Mouse (Mus musculus): ENCODE measurements at regions not wholly inside any gene's neighbourhood (a gene's known extent, or its start where the extent isn't known, plus 50 kb on each side); places are given as distances from the start of the nearest gene placed in this dataset.

- DNase-seq (ENCODE audit: low spot score): no peak
Measured at GRCm38 (mm10) chr8:44765194-44765593, 170.1 kb upstream of the Fat1 start.

- no peak for DNase-seq (ENCODE audit: low spot score)
Measured at GRCm38 (mm10) chr8:44765677-44766076, 169.6 kb upstream of the Fat1 start.

- no peak for DNase-seq (ENCODE audit: low spot score)
Measured at GRCm38 (mm10) chr8:44766111-44766873, 169.0 kb upstream of the Fat1 start.

GRCm38 (mm10) chr8:44767271-44767670 lies 168.0 kb upstream of the Fat1 start:
- no peak for DNase-seq (ENCODE audit: low spot score)

GRCm38 (mm10) chr8:44779212-44779611 lies 156.0 kb upstream of the Fat1 start:
- DNase-seq (ENCODE audit: low spot score): no peak

GRCm38 (mm10) chr8:44782421-44782820 lies 152.8 kb upstream of the Fat1 start:
- DNase-seq (ENCODE audit: low spot score): no peak

- DNase-seq (ENCODE audit: low spot score): no peak
Measured at GRCm38 (mm10) chr8:44785161-44785560, 150.1 kb upstream of the Fat1 start.

- no peak for DNase-seq (ENCODE audit: low spot score)
Measured at GRCm38 (mm10) chr8:44786740-44787139, 148.5 kb upstream of the Fat1 start.

GRCm38 (mm10) chr8:44788290-44788689 lies 147.0 kb upstream of the Fat1 start:
- no peak for DNase-seq (ENCODE audit: low spot score)

- DNase-seq (ENCODE audit: low spot score): no peak
Measured at GRCm38 (mm10) chr8:44799513-44799912, 135.7 kb upstream of the Fat1 start.

GRCm38 (mm10) chr8:44800827-44801273 lies 134.4 kb upstream of the Fat1 start:
- DNase-seq (ENCODE audit: low spot score): peak; percentile 7

GRCm38 (mm10) chr8:44801604-44802206 lies 133.5 kb upstream of the Fat1 start:
- DNase-seq (ENCODE audit: low spot score): no peak

- DNase-seq (ENCODE audit: low spot score): no peak
Measured at GRCm38 (mm10) chr8:44802331-44802730, 132.9 kb upstream of the Fat1 start.

- no peak for DNase-seq (ENCODE audit: low spot score)
Measured at GRCm38 (mm10) chr8:44804414-44805178, 130.7 kb upstream of the Fat1 start.

- DNase-seq (ENCODE audit: low spot score): no peak
Measured at GRCm38 (mm10) chr8:44805179-44805815, 129.9 kb upstream of the Fat1 start.

GRCm38 (mm10) chr8:44812360-44812759 lies 122.9 kb upstream of the Fat1 start:
- DNase-seq (ENCODE audit: low spot score): no peak

- no peak for DNase-seq (ENCODE audit: low spot score)
Measured at GRCm38 (mm10) chr8:44817532-44818157, 117.6 kb upstream of the Fat1 start.

GRCm38 (mm10) chr8:44819270-44819669 lies 116.0 kb upstream of the Fat1 start:
- DNase-seq (ENCODE audit: low spot score): no peak

GRCm38 (mm10) chr8:44819691-44820090 lies 115.6 kb upstream of the Fat1 start:
- DNase-seq (ENCODE audit: low spot score): no peak

GRCm38 (mm10) chr8:44825183-44825757 lies 110.0 kb upstream of the Fat1 start:
- no peak for DNase-seq (ENCODE audit: low spot score)

- DNase-seq (ENCODE audit: low spot score): peak; percentile 27
Measured at GRCm38 (mm10) chr8:44826936-44827335, 108.3 kb upstream of the Fat1 start.

GRCm38 (mm10) chr8:44828026-44828425 lies 107.2 kb upstream of the Fat1 start:
- DNase-seq (ENCODE audit: low spot score): no peak
